Mouse (Mus musculus) bone marrow, adult 2 months (tissue): ENCODE measurements around the gene Cytl1.

Source experiments
- CTCF ChIP-seq: fragments of 200-500 bp; IDR thresholded peaks from 2 replicates; pipeline ENCODE4 v1.5.1; 2011; ENCODE audit warnings: low read length, control low read depth; ENCODE audit not compliant: control insufficient read depth, insufficient read depth
- POLR2A ChIP-seq: fragments of 200-500 bp; IDR thresholded peaks from 2 replicates; pipeline ENCODE4 v1.6.1; 2011; ENCODE audit warnings: low read depth, mild to moderate bottlenecking, control low read depth, low read length, borderline replicate concordance; ENCODE audit not compliant: control insufficient read depth

DNA sequence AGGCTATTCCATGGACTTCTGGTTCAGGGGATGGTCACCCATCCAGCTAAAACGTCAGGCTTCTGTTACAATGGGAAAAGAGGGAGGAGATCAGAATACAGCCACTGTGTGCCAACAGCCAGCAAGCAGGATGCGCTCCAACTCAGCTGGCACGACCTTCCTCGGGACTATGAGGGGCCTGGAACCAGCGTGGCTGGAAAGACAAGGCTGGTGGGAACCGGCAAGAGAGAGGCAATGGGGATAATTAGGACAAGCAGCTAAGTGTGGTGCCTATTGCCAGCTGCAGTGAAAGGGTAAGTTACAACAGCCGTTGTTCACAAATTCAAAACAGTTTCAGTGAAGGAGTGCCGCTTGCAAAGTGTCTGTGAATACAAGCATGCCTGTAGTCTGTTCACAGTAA, 48.0 kb downstream of the Cytl1 start:
- no peak for TF ChIP-seq CTCF
- no peak for TF ChIP-seq POLR2A
